Mouse (Mus musculus): ENCODE measurements around the gene Fam183b. TPM values are rescaled to one million over a fixed set of nuclear protein-coding genes. Genes with fewer than 3 reads are reported as not detected.
"Not testable (repeated sequence)": the region's sequence is repeated elsewhere in the genome, so short reads cannot be mapped to it uniquely, and the experiment has no call there.

The Fam183b gene
- polyA plus RNA-seq, 1 experiment from 2014 or later, result 7.7 TPM

DNA sequence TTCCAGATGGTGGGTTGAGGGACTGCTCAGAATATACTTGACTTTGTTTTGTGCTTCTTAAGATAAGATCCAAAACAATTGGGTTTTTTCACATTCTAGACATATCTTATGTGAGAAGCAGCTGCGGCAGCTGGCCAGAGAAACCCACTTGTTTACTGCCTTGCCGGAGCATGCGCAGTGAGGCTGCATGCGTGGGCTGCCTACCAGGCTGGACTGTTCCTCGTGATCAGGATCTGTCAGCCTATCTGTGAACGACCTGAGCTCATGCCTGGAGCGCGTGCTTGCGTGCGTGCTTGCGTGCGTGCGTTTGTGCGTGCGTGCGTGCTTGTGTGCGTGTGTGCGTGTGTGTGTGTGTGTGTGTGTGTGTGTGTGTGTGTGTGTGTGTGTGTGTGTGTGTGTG is 50.7 kb downstream of the Fam183b start:
- ATAC-seq (ENCODE audit: low read depth); H3K9ac ChIP-seq; H3K4me1 ChIP-seq (replicated peaks); H3K4me3 ChIP-seq; H3K9me3 ChIP-seq; H3K27me3 ChIP-seq; H3K36me3 ChIP-seq; H3K4me2 ChIP-seq; H3K27ac ChIP-seq (replicated peaks): not testable (repeated sequence)
- 85% methylated on average over 18 of the region's 18 CpGs for WGBS

Other genes starting within 250 kb of the Fam183b start
- not detected in 2 replicates for gene Olfr328, start 246.3 kb downstream of the Fam183b start, polyA plus RNA-seq (2015; fragmentation: Nextera tagmentation; extraction: Ambion mirVana)
- 0.14 TPM in 1 of 2 replicates, not detected in the other for gene Olfr224, start 231.4 kb downstream of the Fam183b start, polyA plus RNA-seq (2015; fragmentation: Nextera tagmentation; extraction: Ambion mirVana)
- not detected in 2 replicates for gene Olfr325, start 224.2 kb downstream of the Fam183b start, polyA plus RNA-seq (2015; fragmentation: Nextera tagmentation; extraction: Ambion mirVana)
- 0.08 TPM in 1 of 2 replicates, not detected in the other for gene Olfr324, start 206.8 kb downstream of the Fam183b start, polyA plus RNA-seq (2015; fragmentation: Nextera tagmentation; extraction: Ambion mirVana)
- gene 2210407C18Rik, start 185.9 kb downstream of the Fam183b start, polyA plus RNA-seq (2015; fragmentation: Nextera tagmentation; extraction: Ambion mirVana), result not detected in 2 replicates
- not detected in 2 replicates for gene Olfr323, start 171.5 kb downstream of the Fam183b start, polyA plus RNA-seq (2015; fragmentation: Nextera tagmentation; extraction: Ambion mirVana)
- 0.11 and 0.22 TPM in 2 replicates for gene Trim58, start 161.5 kb downstream of the Fam183b start, polyA plus RNA-seq (2015; fragmentation: Nextera tagmentation; extraction: Ambion mirVana)
- 0.07 TPM in 1 of 2 replicates, not detected in the other for gene Olfr322, start 143.2 kb downstream of the Fam183b start, polyA plus RNA-seq (2015; fragmentation: Nextera tagmentation; extraction: Ambion mirVana)
- gene Olfr320, start 120.9 kb downstream of the Fam183b start, polyA plus RNA-seq (2015; fragmentation: Nextera tagmentation; extraction: Ambion mirVana), result not detected in 2 replicates
- not detected in 2 replicates for gene Olfr319, start 102.8 kb downstream of the Fam183b start, polyA plus RNA-seq (2015; fragmentation: Nextera tagmentation; extraction: Ambion mirVana)
- not detected in 2 replicates for gene Olfr318, start 77.9 kb downstream of the Fam183b start, polyA plus RNA-seq (2015; fragmentation: Nextera tagmentation; extraction: Ambion mirVana)
- gene Olfr317, start 62.7 kb downstream of the Fam183b start, polyA plus RNA-seq (2015; fragmentation: Nextera tagmentation; extraction: Ambion mirVana), result 0.14 and 0.20 TPM in 2 replicates
- gene Olfr316, start 49.2 kb downstream of the Fam183b start, polyA plus RNA-seq (2015; fragmentation: Nextera tagmentation; extraction: Ambion mirVana), result not detected in 2 replicates
- gene Olfr315, start 28.8 kb downstream of the Fam183b start, polyA plus RNA-seq (2015; fragmentation: Nextera tagmentation; extraction: Ambion mirVana), result not detected in 2 replicates
- not detected in 2 replicates for gene Olfr314, start 19.0 kb downstream of the Fam183b start, polyA plus RNA-seq (2015; fragmentation: Nextera tagmentation; extraction: Ambion mirVana)
- gene Olfr313, start 13.0 kb upstream of the Fam183b start, polyA plus RNA-seq (2015; fragmentation: Nextera tagmentation; extraction: Ambion mirVana), result not detected in 2 replicates
- not detected in 2 replicates for gene Olfr312, start 27.3 kb upstream of the Fam183b start, polyA plus RNA-seq (2015; fragmentation: Nextera tagmentation; extraction: Ambion mirVana)
- gene Olfr311, start 37.3 kb upstream of the Fam183b start, polyA plus RNA-seq (2015; fragmentation: Nextera tagmentation; extraction: Ambion mirVana), result not detected in 2 replicates
- gene Gm12258, start 45.2 kb upstream of the Fam183b start, polyA plus RNA-seq (2015; fragmentation: Nextera tagmentation; extraction: Ambion mirVana), result 19.1 and 22.3 TPM in 2 replicates
- gene 2810021J22Rik, start 65.3 kb upstream of the Fam183b start, polyA plus RNA-seq (2015; fragmentation: Nextera tagmentation; extraction: Ambion mirVana), result 11.1 and 13.0 TPM in 2 replicates
- gene Zfp39, start 102.3 kb upstream of the Fam183b start, polyA plus RNA-seq (2015; fragmentation: Nextera tagmentation; extraction: Ambion mirVana), result 6.3 and 7.8 TPM in 2 replicates
- gene Btnl10, start 115.9 kb upstream of the Fam183b start, polyA plus RNA-seq (2015; fragmentation: Nextera tagmentation; extraction: Ambion mirVana), result not detected in 2 replicates
- 576 and 601 TPM in 2 replicates for gene Rnf187, start 137.0 kb upstream of the Fam183b start, polyA plus RNA-seq (2015; fragmentation: Nextera tagmentation; extraction: Ambion mirVana)
- gene Hist3h2ba, start 147.0 kb upstream of the Fam183b start, polyA plus RNA-seq (2015; fragmentation: Nextera tagmentation; extraction: Ambion mirVana), result 278 and 296 TPM in 2 replicates
- gene Hist3h2a, start 152.7 kb upstream of the Fam183b start, polyA plus RNA-seq (2015; fragmentation: Nextera tagmentation; extraction: Ambion mirVana), result 124 and 126 TPM in 2 replicates
- gene Trim17, start 152.7 kb upstream of the Fam183b start, polyA plus RNA-seq (2015; fragmentation: Nextera tagmentation; extraction: Ambion mirVana), result 0.90 and 1.3 TPM in 2 replicates
- gene Trim11, start 176.1 kb upstream of the Fam183b start, polyA plus RNA-seq (2015; fragmentation: Nextera tagmentation; extraction: Ambion mirVana), result 19.7 and 20.2 TPM in 2 replicates

Measured in neural tube, embryonic 13.5 days (tissue).